Mouse (Mus musculus): ENCODE results near the gene Defb30. TPM values are rescaled to one million over a fixed set of nuclear protein-coding genes. Genes with fewer than 3 reads are reported as not detected.

Gene Defb30
- polyA plus RNA-seq, 1 experiment from 2014 or later: not detected

DNA sequence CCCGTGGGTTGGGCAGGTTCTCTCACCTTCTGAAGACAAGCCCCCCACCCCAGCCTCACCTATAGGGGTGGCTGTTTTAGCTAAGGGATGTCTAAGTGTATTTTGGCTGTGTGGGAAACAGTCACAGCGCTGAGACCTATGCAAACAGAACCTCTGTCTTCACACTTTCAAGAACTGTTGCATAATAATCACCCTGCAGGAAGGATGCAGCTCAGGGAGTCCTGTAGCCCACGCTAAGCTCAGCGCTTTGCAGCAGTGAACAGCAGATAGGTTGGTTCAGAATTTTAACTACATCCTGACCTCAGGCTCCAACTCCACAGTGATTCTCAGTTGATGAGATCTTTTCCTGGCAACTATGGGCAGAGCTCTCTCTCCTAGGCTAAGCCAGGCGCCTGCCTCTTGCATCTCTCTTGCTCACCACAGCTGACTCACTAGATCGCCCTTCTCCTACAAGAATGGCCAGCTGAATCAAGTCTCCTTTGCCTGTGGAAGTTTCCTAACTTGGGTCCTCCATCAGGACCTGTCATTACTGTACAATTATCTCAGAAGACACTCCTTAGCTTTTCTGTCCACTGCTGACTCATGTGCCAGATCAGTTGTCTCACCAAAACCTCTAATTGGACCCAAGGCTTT, 29.1 kb downstream of the Defb30 start:
- Histone ChIP-seq H3K27ac (ENCODE audit: low read depth, low read length) (no peak overlapping the region), H3K4me3 (ENCODE audit: low read depth, low read length) (no peak overlapping the region), H3K27me3 (ENCODE audit: control insufficient read depth, insufficient read depth, low read length) (no peaks in the 10 kb centered on the region), H3K4me2 (no peak overlapping the region), H3K9ac (ENCODE audit: low read length) (no peak overlapping the region), H3K36me3 (ENCODE audit: control insufficient read depth, insufficient read depth, low read length) (no peaks in the 10 kb centered on the region), H3K4me1 (ENCODE audit: control insufficient read depth, insufficient read depth, low read length) (no peaks in the 10 kb centered on the region), H3K9me3 (ENCODE audit: control insufficient read depth, low read length) (no peaks in the 10 kb centered on the region)
- WGBS: 50% methylated on average over 6 of the region's 6 CpGs
- no peak for ATAC-seq (ENCODE audit: low FRiP score)
- DNase-seq (ENCODE audit: low spot score, missing footprints): no peak

DNA sequence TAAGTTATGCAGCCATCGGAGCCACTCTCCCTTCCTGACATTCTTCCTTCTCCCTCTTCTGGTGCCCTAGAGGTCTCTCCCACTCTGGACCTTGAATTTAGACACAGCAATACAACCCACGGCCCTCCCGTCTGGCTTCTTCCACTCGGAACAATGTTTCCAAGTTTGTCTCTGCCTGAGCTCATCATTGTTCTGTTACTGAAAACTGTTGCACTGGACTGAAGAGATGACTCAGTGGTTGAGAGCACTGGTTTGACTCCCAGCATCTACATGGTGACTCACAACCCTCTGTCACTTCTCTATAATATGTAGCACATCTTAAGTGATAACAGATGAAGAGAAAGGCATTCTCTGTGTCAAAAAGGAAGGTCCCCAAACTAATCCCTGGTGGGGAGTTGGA, 35.1 kb downstream of the Defb30 start:
- no peak for DNase-seq (ENCODE audit: low spot score, missing footprints)
- Histone ChIP-seq H3K27me3 (ENCODE audit: control insufficient read depth, insufficient read depth, low read length) (no peaks in the 10 kb centered on the region), H3K4me2 (no peak overlapping the region), H3K9me3 (ENCODE audit: control insufficient read depth, low read length) (no peaks in the 10 kb centered on the region), H3K4me3 (ENCODE audit: low read depth, low read length) (no peak overlapping the region), H3K4me1 (ENCODE audit: control insufficient read depth, insufficient read depth, low read length) (no peaks in the 10 kb centered on the region), H3K36me3 (ENCODE audit: control insufficient read depth, insufficient read depth, low read length) (no peaks in the 10 kb centered on the region), H3K9ac (ENCODE audit: low read length) (no peak overlapping the region), H3K27ac (ENCODE audit: low read depth, low read length) (no peak overlapping the region)
- no peak for ATAC-seq (ENCODE audit: low FRiP score)
- WGBS: 90% methylated on average over 4 of the region's 4 CpGs

DNA sequence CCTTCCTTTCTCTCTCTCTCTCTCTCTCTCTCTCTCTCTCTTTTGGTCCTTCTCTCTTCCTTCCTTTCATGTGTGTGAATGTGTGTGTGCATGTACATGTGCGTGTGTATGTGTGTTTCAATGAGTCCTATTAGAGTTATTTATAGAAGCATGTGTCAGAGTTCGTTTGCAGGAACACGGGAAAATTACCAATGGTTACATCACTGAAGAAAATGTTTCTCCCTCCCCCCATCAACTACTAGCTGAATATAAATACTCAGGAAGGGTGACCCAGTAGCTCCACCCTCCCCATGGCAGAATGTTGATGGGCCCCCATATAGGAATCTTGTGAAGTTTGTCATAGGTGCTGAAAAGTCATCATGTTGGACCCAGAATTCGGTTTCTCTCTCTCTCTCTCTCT, 36.7 kb downstream of the Defb30 start:
- no peak for DNase-seq (ENCODE audit: low spot score, missing footprints)
- 86% methylated on average over 4 of the region's 4 CpGs for WGBS
- Histone ChIP-seq H3K27me3 (ENCODE audit: control insufficient read depth, insufficient read depth, low read length) (no peaks in the 10 kb centered on the region), H3K9ac (ENCODE audit: low read length) (no peak overlapping the region), H3K4me1 (ENCODE audit: control insufficient read depth, insufficient read depth, low read length) (no peaks in the 10 kb centered on the region), H3K27ac (ENCODE audit: low read depth, low read length) (no peak overlapping the region), H3K4me3 (ENCODE audit: low read depth, low read length) (no peak overlapping the region), H3K9me3 (ENCODE audit: control insufficient read depth, low read length) (no peaks in the 10 kb centered on the region), H3K36me3 (ENCODE audit: control insufficient read depth, insufficient read depth, low read length) (no peaks in the 10 kb centered on the region), H3K4me2 (no peak overlapping the region)
- ATAC-seq (ENCODE audit: low FRiP score): no peak

DNA sequence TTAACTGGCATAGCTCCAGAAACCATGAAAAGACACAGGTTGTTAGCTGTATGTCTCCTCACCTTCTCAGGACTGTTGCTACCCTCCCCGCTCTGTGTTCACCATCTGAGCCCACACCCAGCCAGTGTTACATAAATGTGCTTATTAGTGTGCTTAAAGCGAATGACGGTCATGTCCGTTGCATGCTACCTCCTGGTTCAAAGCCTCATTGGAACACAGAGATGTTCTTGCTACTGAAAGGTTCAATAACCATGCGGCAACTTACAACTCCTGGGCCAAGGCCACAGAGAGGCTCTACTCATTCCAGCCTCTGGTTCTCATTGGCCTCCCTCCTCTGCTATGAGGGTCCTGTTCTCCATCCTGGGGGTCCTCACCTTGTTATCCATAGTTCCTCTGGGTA, 38.3 kb downstream of the Defb30 start, which contains the start of gene Defb43:
TSS of gene Defb43 (plus strand) at position 301 of the 400 bp plus-strand sequence.
- H3K9ac ChIP-seq (ENCODE audit: low read length): no peak within 1 kb of the TSS
- H3K4me2 ChIP-seq: no peak within 1 kb of the TSS
- H3K4me3 ChIP-seq (ENCODE audit: low read depth, low read length): no peak within 1 kb of the TSS
- no peaks in the 10 kb centered on the region for H3K27me3 ChIP-seq (ENCODE audit: control insufficient read depth, insufficient read depth, low read length)
- ATAC-seq (ENCODE audit: low FRiP score) (no peak), DNase-seq (ENCODE audit: low spot score, missing footprints) (peak; percentile 62)
- WGBS: 96% methylated on average over 5 of the region's 5 CpGs
- H3K4me1 ChIP-seq (ENCODE audit: control insufficient read depth, insufficient read depth, low read length): no peaks in the 10 kb centered on the region
- no peak within 1 kb of the TSS for H3K27ac ChIP-seq (ENCODE audit: low read depth, low read length)
- no peaks in the 10 kb centered on the region for H3K9me3 ChIP-seq (ENCODE audit: control insufficient read depth, low read length)
- H3K36me3 ChIP-seq (ENCODE audit: control insufficient read depth, insufficient read depth, low read length): no peaks in the 10 kb centered on the region

DNA sequence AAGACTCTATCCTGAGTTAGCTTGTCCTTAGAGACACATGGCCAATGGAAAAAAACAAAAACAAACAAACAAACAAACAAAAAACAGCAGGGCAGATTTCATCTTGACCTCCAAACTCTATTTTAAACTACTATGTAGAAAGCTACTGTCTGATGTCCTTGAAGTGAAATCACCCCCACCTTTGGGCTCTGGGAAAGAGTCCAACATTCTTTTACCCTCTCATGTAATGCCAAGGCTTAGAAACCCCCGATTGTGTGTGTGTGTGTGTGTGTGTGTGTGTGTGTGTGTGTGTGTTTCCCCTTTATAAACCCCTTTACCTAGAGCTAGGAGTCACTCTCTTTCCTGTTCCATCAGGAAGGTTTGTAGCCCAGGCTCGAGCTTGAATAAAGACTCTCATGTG, 47.2 kb downstream of the Defb30 start:
- Histone ChIP-seq H3K4me1 (ENCODE audit: control insufficient read depth, insufficient read depth, low read length) (no peaks in the 10 kb centered on the region), H3K4me2 (no peak overlapping the region), H3K27ac (ENCODE audit: low read depth, low read length) (no peak overlapping the region), H3K27me3 (ENCODE audit: control insufficient read depth, insufficient read depth, low read length) (no peaks in the 10 kb centered on the region), H3K4me3 (ENCODE audit: low read depth, low read length) (no peak overlapping the region), H3K36me3 (ENCODE audit: control insufficient read depth, insufficient read depth, low read length) (no peaks in the 10 kb centered on the region), H3K9ac (ENCODE audit: low read length) (no peak overlapping the region), H3K9me3 (ENCODE audit: control insufficient read depth, low read length) (no peaks in the 10 kb centered on the region)
- 81% methylated on average over 2 of the region's 2 CpGs for WGBS
- no peak for ATAC-seq (ENCODE audit: low FRiP score)
- DNase-seq (ENCODE audit: low spot score, missing footprints): peak; percentile 12

DNA sequence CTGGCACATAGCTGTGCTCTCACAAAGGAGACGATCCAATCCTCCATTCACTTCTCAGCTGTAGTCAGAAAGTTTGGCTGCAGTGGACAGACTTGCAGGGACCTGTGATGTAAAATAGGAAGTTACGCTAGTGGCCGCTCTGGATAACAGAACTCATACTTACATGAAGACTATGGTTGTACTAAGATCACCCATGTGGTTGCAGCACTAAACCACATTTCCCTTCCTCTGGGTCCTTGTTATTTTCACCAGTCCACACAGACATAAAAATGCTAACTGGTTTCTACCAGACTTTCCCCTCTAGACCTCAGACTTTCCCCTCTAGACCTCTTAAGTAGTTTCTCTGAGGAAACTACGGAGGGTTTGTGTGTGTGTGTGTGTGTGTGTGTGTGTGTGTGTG, 50.8 kb downstream of the Defb30 start:
- 82% methylated on average over 4 of the region's 4 CpGs for WGBS
- Histone ChIP-seq H3K4me3 (ENCODE audit: low read depth, low read length) (no peak overlapping the region), H3K4me1 (ENCODE audit: control insufficient read depth, insufficient read depth, low read length) (no peaks in the 10 kb centered on the region), H3K9ac (ENCODE audit: low read length) (no peak overlapping the region), H3K36me3 (ENCODE audit: control insufficient read depth, insufficient read depth, low read length) (no peaks in the 10 kb centered on the region), H3K27ac (ENCODE audit: low read depth, low read length) (no peak overlapping the region), H3K27me3 (ENCODE audit: control insufficient read depth, insufficient read depth, low read length) (no peaks in the 10 kb centered on the region), H3K4me2 (no peak overlapping the region), H3K9me3 (ENCODE audit: control insufficient read depth, low read length) (no peaks in the 10 kb centered on the region)
- DNase-seq (ENCODE audit: low spot score, missing footprints) (peak; percentile 2), ATAC-seq (ENCODE audit: low FRiP score) (no peak)

DNA sequence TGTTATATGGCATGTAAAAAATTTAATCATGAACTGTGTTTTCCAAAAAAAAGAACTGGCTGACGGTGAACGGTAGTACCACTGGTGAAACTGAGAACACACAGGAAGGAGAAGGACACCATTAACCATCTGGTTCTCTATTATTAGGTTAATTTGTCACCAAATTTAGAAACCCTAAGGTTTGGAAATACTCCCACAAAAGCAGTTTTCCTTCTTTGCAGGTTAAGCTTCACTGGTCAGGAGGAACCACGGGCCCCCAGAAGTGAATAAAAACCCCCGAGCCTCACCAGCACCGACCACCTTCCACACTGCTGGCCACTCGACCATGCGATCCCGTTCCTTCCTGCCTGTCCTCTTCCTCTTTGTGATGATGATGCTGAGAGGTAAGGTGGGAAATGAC, 52.0 kb downstream of the Defb30 start, which contains the start of gene Defb47:
TSS of gene Defb47 (plus strand) at position 301 of the 400 bp plus-strand sequence.
- no peaks in the 10 kb centered on the region for H3K36me3 ChIP-seq (ENCODE audit: control insufficient read depth, insufficient read depth, low read length)
- no peak for ATAC-seq (ENCODE audit: low FRiP score)

DNA sequence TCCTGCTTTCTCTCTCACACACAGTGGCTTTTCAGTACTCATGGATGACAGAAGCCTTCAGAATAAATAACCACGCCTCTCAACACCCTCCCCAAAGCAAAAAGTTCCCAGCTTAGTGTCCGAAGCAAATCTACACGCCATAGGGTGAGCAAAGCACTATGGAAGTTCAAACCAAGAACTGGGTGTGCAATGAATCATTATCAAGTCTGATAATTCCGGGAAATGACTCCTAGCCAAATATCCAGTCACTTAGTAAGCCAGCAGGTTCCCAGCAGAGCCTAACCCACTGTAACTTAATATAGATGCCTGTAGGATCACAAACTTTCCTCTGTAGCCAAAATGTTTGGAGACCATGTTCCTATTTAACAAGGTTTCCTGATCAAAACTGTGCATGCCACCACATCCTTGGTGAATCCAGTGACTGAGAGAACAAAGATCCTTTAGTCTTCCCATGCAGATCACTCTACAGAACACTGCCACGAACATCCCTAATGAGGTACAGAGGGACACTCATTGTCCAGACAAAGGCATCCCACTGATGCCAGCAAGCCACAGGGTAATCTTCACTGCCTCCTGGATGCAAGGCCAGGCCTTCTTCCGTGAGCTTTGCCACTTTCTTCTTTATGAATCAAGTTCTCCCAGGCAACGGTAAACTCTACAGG, 57.8 kb downstream of the Defb30 start:
- H3K27ac ChIP-seq (ENCODE audit: low read depth, low read length): no peak overlapping the region
- H3K4me2 ChIP-seq: no peak overlapping the region
- WGBS: 49% methylated on average over 7 of the region's 7 CpGs
- no peak overlapping the region for H3K4me3 ChIP-seq (ENCODE audit: low read depth, low read length)
- no peak overlapping the region for H3K9ac ChIP-seq (ENCODE audit: low read length)
- no peaks in the 10 kb centered on the region for H3K27me3 ChIP-seq (ENCODE audit: control insufficient read depth, insufficient read depth, low read length)
- H3K36me3 ChIP-seq (ENCODE audit: control insufficient read depth, insufficient read depth, low read length): no peaks in the 10 kb centered on the region
- no peak for DNase-seq (ENCODE audit: low spot score, missing footprints)
- no peak for ATAC-seq (ENCODE audit: low FRiP score)
- H3K9me3 ChIP-seq (ENCODE audit: control insufficient read depth, low read length): peaks cover 3% of the 10 kb centered on the region; the same call in 1 of the 2 replicates
- H3K4me1 ChIP-seq (ENCODE audit: control insufficient read depth, insufficient read depth, low read length): no peaks in the 10 kb centered on the region

More for the DNA sequence above, 52.0 kb downstream of the Defb30 start, which contains the start of gene Defb47:
- WGBS: 84% methylated on average over 8 of the region's 8 CpGs
- peak; percentile 26 for DNase-seq (ENCODE audit: low spot score, missing footprints)
- Histone ChIP-seq H3K9ac (ENCODE audit: low read length) (no peak within 1 kb of the TSS), H3K27me3 (ENCODE audit: control insufficient read depth, insufficient read depth, low read length) (no peaks in the 10 kb centered on the region), H3K27ac (ENCODE audit: low read depth, low read length) (no peak within 1 kb of the TSS), H3K9me3 (ENCODE audit: control insufficient read depth, low read length) (no peaks in the 10 kb centered on the region), H3K4me2 (no peak within 1 kb of the TSS), H3K4me1 (ENCODE audit: control insufficient read depth, insufficient read depth, low read length) (no peaks in the 10 kb centered on the region), H3K4me3 (ENCODE audit: low read depth, low read length) (no peak within 1 kb of the TSS)

DNA sequence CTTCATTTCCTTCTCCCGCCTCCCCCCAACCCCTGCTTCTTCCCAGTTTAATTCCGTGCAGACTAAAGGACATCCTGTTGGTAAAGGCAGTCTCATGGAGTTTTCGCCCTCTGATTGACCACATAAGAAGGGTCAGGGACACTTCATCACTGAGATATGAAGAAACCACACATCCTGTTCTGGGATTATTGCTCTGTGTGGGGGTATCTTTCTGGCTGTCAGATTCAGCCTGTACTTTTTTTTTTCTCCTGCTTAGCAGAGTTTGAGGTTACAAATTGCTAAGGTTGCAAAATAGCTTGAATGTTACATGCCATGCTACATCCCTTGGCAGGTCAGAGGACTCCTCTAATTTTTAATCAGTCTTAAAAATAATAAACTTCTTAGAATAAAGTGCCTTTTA, 58.5 kb downstream of the Defb30 start:
- Histone ChIP-seq H3K4me2 (no peak overlapping the region), H3K4me1 (ENCODE audit: control insufficient read depth, insufficient read depth, low read length) (no peaks in the 10 kb centered on the region), H3K27me3 (ENCODE audit: control insufficient read depth, insufficient read depth, low read length) (no peaks in the 10 kb centered on the region), H3K36me3 (ENCODE audit: control insufficient read depth, insufficient read depth, low read length) (no peaks in the 10 kb centered on the region), H3K27ac (ENCODE audit: low read depth, low read length) (no peak overlapping the region), H3K9me3 (ENCODE audit: control insufficient read depth, low read length) (peaks cover 3% of the 10 kb centered on the region; the same call in 1 of the 2 replicates), H3K4me3 (ENCODE audit: low read depth, low read length) (no peak overlapping the region), H3K9ac (ENCODE audit: low read length) (no peak overlapping the region)
- no peak for ATAC-seq (ENCODE audit: low FRiP score)
- 81% methylated on average over 3 of the region's 3 CpGs for WGBS
- no peak for DNase-seq (ENCODE audit: low spot score, missing footprints)

Measured in midbrain, embryonic 11.5 days (tissue).